8 mouse cellular contexts compared by ENCODE assay signal in the genomic region with DNA sequence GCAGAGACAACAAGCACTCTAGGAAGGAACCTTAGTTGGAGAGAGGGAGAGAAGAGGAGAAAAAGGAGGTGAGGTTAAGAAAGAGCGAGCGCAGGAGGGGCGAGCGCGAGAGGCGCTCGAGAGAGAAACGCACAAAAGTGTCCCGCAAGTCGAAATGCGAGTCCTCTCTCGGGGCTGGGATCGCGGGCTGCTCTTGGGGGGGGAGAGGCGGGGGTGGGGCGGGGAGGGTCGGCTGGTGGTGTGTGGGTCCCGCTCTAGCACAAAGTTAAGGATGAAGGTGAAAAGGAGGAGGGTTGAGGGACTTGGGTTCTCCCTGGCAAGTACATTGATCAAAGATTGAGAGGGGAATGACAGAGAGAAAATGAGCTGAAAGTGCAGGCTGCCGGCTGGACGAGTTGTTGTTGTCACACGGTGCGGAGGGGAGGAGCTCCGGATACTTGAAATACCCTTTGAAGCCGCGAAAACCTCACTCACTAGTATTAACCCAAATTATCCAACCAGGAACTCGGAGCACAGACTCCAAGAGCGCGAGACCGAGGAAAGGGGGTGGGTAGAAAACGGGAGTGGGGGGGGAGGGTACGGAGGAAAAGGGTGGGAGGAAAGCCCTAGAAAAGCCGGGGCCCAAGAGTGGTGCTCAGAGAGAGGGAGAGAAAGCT. TPM values are rescaled to one million over a fixed set of nuclear protein-coding genes. Genes with fewer than 3 reads are reported as not detected.
DNase-seq lines count a peak whose midpoint lies in the region; ATAC-seq lines count a peak whose summit lies in the region.

A gene (minus strand): TSS at position 345 of the 656 bp plus-strand sequence.

- intact Hi-C loops in gastrocnemius, postnatal 14 days (cut with DNase I; ENCODE audit: low total_unique reads), result no loop called here

- peak within 1 kb of the TSS; percentile 74 for H3K4me2 ChIP-seq in limb, embryonic 12.5 days
- H3K4me2 ChIP-seq in midbrain, embryonic 11.5 days, result peak within 1 kb of the TSS; percentile 60

- peak; percentile 8 to 30 for DNase-seq in cerebellum, adult 18-20 months
- DNase-seq in cerebellum, adult 11 months, result no peak
- DNase-seq in cerebellum, postnatal 14 days, result peak; percentile 62 to 66
- DNase-seq in gastrocnemius, postnatal 14 days, result peak; percentile 9
- DNase-seq in induced T-regulatory cell, adult 2 months (ENCODE audit: low read depth), result peak; percentile 1
- peak; percentile 95 for DNase-seq in midbrain, embryonic 11.5 days (ENCODE audit: low spot score, missing footprints)
- DNase-seq in spleen, postnatal 10 days (ENCODE audit: low spot score in 2 of 2), result peak; percentile 18 to 59

- peaks cover 3% of the 10 kb centered on the region; the same call in 1 of the 2 replicates for H3K27me3 ChIP-seq in limb, embryonic 12.5 days
- H3K27me3 ChIP-seq in midbrain, embryonic 11.5 days (ENCODE audit: control insufficient read depth, insufficient read depth, low read length), result no peaks in the 10 kb centered on the region

- ATAC-seq in limb, embryonic 12.5 days (ENCODE audit: insufficient number of reproducible peaks, insufficient read depth, low FRiP score, low TSS enrichment, low read depth), result peak; percentile 81
- ATAC-seq in midbrain, embryonic 11.5 days (ENCODE audit: low FRiP score), result peak; percentile 78

- no peaks in the 10 kb centered on the region for H3K36me3 ChIP-seq in limb, embryonic 12.5 days
- no peaks in the 10 kb centered on the region for H3K36me3 ChIP-seq in midbrain, embryonic 11.5 days (ENCODE audit: control insufficient read depth, insufficient read depth, low read length)

- peaks cover 28% of the 10 kb centered on the region for H3K4me1 ChIP-seq in limb, embryonic 12.5 days (replicated peaks)
- H3K4me1 ChIP-seq in midbrain, embryonic 11.5 days (ENCODE audit: control insufficient read depth, insufficient read depth, low read length), result peaks cover 15% of the 10 kb centered on the region

- peak within 1 kb of the TSS; percentile 98 for H3K27ac ChIP-seq in limb, embryonic 12.5 days
- H3K27ac ChIP-seq in midbrain, embryonic 11.5 days (ENCODE audit: low read depth, low read length), result peak within 1 kb of the TSS; percentile 93

- under 1% methylated on average over 31 of the region's 32 CpGs for WGBS in limb, embryonic 12.5 days
- under 1% methylated on average over 32 of the region's 32 CpGs for WGBS in midbrain, embryonic 11.5 days

- H3K4me3 ChIP-seq in limb, embryonic 12.5 days (replicated peaks), result peak within 1 kb of the TSS; percentile 85
- H3K4me3 ChIP-seq in midbrain, embryonic 11.5 days (ENCODE audit: low read depth, low read length), result peak within 1 kb of the TSS; percentile 94

- H3K9ac ChIP-seq in limb, embryonic 12.5 days (replicated peaks), result peak within 1 kb of the TSS; percentile 94
- peak within 1 kb of the TSS; percentile 95 for H3K9ac ChIP-seq in midbrain, embryonic 11.5 days (ENCODE audit: low read length)

- H3K9me3 ChIP-seq in limb, embryonic 12.5 days, result no peaks in the 10 kb centered on the region
- no peaks in the 10 kb centered on the region for H3K9me3 ChIP-seq in midbrain, embryonic 11.5 days (ENCODE audit: control insufficient read depth, low read length)

RNA-seq across cellular contexts. Expression of the gene that starts here (rescaled TPM):
- total RNA-seq in gastrocnemius, postnatal 14 days (2021), result 1 to 10 TPM; 6.5 to 6.9 TPM
- polyA plus RNA-seq in limb, embryonic 12.5 days (2016; fragmentation: Nextera tagmentation; extraction: Ambion mirVana), result 22.6 and 23.9 TPM in 2 replicates
- 24.0 and 24.2 TPM in 2 replicates for polyA plus RNA-seq in midbrain, embryonic 11.5 days (2014; fragmentation: Nextera tagmentation; extraction: Ambion mirVana)
